Mouse (Mus musculus) CH12.LX (cell line): ENCODE data around the gene Rpl6. TPM values are rescaled to one million over a fixed set of nuclear protein-coding genes. Genes with fewer than 3 reads are reported as not detected.

ENCODE experiments used
- DNase-seq: peaks from one replicate; pipeline ENCODE4 v3.0.0-alpha.2; 2013; ENCODE audit errors: extremely low read depth
- H3K27ac ChIP-seq: 2 replicates; pipeline ENCODE4 v1.5.1; 2012; ENCODE audit warnings: low read depth, mild to moderate bottlenecking, control low read depth, moderate library complexity; ENCODE audit not compliant: insufficient read depth
- H3K27me3 ChIP-seq: replicated peaks from 2 replicates; pipeline ENCODE3; 2012; ENCODE audit warnings: inconsistent platforms
- H3K36me3 ChIP-seq, 2 experiments: replicated peaks in 1 of 2; 2 replicates each; pipeline versions ENCODE3 to v1.6.1; 2012; ENCODE audit warnings: inconsistent platforms in 1 of 2, low read length in 1 of 2, mild to moderate bottlenecking in 1 of 2, mixed read lengths in 1 of 2, moderate library complexity in 1 of 2; ENCODE audit not compliant: control insufficient read depth in 1 of 2, insufficient read depth in 1 of 2
- H3K4me1 ChIP-seq, 2 experiments: 2 replicates each; pipeline ENCODE4 v1.6.1; 2012; ENCODE audit warnings: inconsistent platforms in 1 of 2, moderate library complexity in 1 of 2; ENCODE audit not compliant: insufficient read depth in 2 of 2, control insufficient read depth in 1 of 2
- H3K4me2 ChIP-seq: 2 replicates; pipeline ENCODE4 v1.6.1; 2012; ENCODE audit warnings: low read depth, mild to moderate bottlenecking, control low read depth; ENCODE audit not compliant: poor library complexity, insufficient read depth, severe bottlenecking
- H3K4me3 ChIP-seq, 3 experiments: fragments of 150-350 bp in 1 of 3; sonication (generic) in 1 of 3; replicated peaks in 1 of 3; 2 replicates each; pipeline versions ENCODE3 to v1.5.1; 2011 to 2012; ENCODE audit warnings: low read depth in 2 of 3, low read length in 2 of 3, mild to moderate bottlenecking in 2 of 3, moderate library complexity in 2 of 3, control low read depth in 1 of 3, improper control_type of control experiment in 1 of 3, inconsistent platforms in 1 of 3, mixed read lengths in 1 of 3; ENCODE audit not compliant: poor library complexity in 1 of 3
- H3K79me2 ChIP-seq: replicated peaks from 2 replicates; pipeline ENCODE4 v1.6.1; 2012; ENCODE audit warnings: mild to moderate bottlenecking, moderate library complexity; ENCODE audit not compliant: control insufficient read depth, poor library complexity, insufficient read depth, severe bottlenecking; ENCODE audit errors: extremely low read depth
- H3K9ac ChIP-seq: 2 replicates; pipeline ENCODE4 v1.6.1; 2012; ENCODE audit warnings: low read depth, mild to moderate bottlenecking, control low read depth, moderate library complexity; ENCODE audit not compliant: insufficient read depth
- H3K9me3 ChIP-seq: replicated peaks from 2 replicates; pipeline ENCODE3; 2012; ENCODE audit warnings: low read length, inconsistent platforms, mixed read lengths
- BHLHE40 ChIP-seq: IDR thresholded peaks from 2 replicates; pipeline ENCODE4 v1.6.1; 2011; ENCODE audit warnings: mild to moderate bottlenecking, low read depth, low read length, improper control_type of control experiment
- CHD1 ChIP-seq: IDR thresholded peaks from 2 replicates; pipeline ENCODE4 v1.6.1; 2012; ENCODE audit warnings: low read depth, low read length, improper control_type of control experiment, inconsistent platforms
- CHD2 ChIP-seq: IDR thresholded peaks from 2 replicates; pipeline ENCODE4 v1.6.1; 2011; ENCODE audit warnings: low read length, improper control_type of control experiment
- ELF1 ChIP-seq: IDR thresholded peaks from 2 replicates; pipeline ENCODE4 v1.6.1; 2014; ENCODE audit warnings: low read depth, mild to moderate bottlenecking, inconsistent platforms, low read length, improper control_type of control experiment
- EP300 ChIP-seq: IDR thresholded peaks from 2 replicates; pipeline ENCODE4 v1.6.1; 2011; ENCODE audit warnings: low read length, improper control_type of control experiment
- ETS1 ChIP-seq: conservative IDR thresholded peaks from 2 replicates; pipeline ENCODE4 v1.6.1; 2012; ENCODE audit warnings: low read depth, mild to moderate bottlenecking, inconsistent platforms, low read length, improper control_type of control experiment, moderate library complexity
- HCFC1 ChIP-seq: IDR thresholded peaks from 2 replicates; pipeline ENCODE4 v1.6.1; 2012; ENCODE audit warnings: low read depth, mild to moderate bottlenecking, inconsistent platforms, low read length, improper control_type of control experiment
- IRF4 ChIP-seq: IDR thresholded peaks from 2 replicates; pipeline ENCODE4 v1.6.1; 2014; ENCODE audit warnings: low read depth, mild to moderate bottlenecking, inconsistent platforms, low read length, improper control_type of control experiment
- JUND ChIP-seq: conservative IDR thresholded peaks from 2 replicates; pipeline ENCODE4 v1.6.1; 2011; ENCODE audit warnings: low read depth, low read length, improper control_type of control experiment
- MAFK ChIP-seq: IDR thresholded peaks from 2 replicates; pipeline ENCODE4 v1.6.1; 2011; ENCODE audit warnings: low read length, improper control_type of control experiment; ENCODE audit not compliant: insufficient replicate concordance
- MAX ChIP-seq: IDR thresholded peaks from 2 replicates; pipeline ENCODE4 v1.6.1; 2011; ENCODE audit warnings: low read length, improper control_type of control experiment
- MAZ ChIP-seq: IDR thresholded peaks from 2 replicates; pipeline ENCODE4 v1.6.1; 2012; ENCODE audit warnings: low read depth, mild to moderate bottlenecking, inconsistent platforms, low read length, improper control_type of control experiment, moderate library complexity
- MEF2A ChIP-seq: IDR thresholded peaks from 2 replicates; pipeline ENCODE4 v1.6.1; 2014; ENCODE audit warnings: low read depth, mild to moderate bottlenecking, inconsistent platforms, low read length, improper control_type of control experiment, borderline replicate concordance
- MXI1 ChIP-seq: IDR thresholded peaks from 2 replicates; pipeline ENCODE4 v1.6.1; 2011; ENCODE audit warnings: mild to moderate bottlenecking, low read depth, low read length, improper control_type of control experiment
- MYC ChIP-seq: IDR thresholded peaks from 2 replicates; pipeline ENCODE4 v1.6.1; 2011; ENCODE audit warnings: low read depth, mild to moderate bottlenecking, improper control_type of control experiment, low read length
- NELFE ChIP-seq: IDR thresholded peaks from 2 replicates; pipeline ENCODE4 v1.6.1; 2011; ENCODE audit warnings: low read depth, low read length, improper control_type of control experiment
- POLR2AphosphoS2 ChIP-seq: IDR thresholded peaks from 2 replicates; pipeline ENCODE4 v1.6.1; 2011; ENCODE audit warnings: low read depth, low read length, improper control_type of control experiment
- RAD21 ChIP-seq: IDR thresholded peaks from 2 replicates; pipeline ENCODE4 v1.6.1; 2011; ENCODE audit warnings: low read depth, mild to moderate bottlenecking, low read length, improper control_type of control experiment, moderate library complexity
- SIN3A ChIP-seq: IDR thresholded peaks from 2 replicates; pipeline ENCODE4 v1.6.1; 2012; ENCODE audit warnings: low read length, improper control_type of control experiment, inconsistent platforms
- SMC3 ChIP-seq: IDR thresholded peaks from 2 replicates; pipeline ENCODE4 v1.6.1; 2011; ENCODE audit warnings: low read depth, low read length, improper control_type of control experiment
- UBTF ChIP-seq: IDR thresholded peaks from 2 replicates; pipeline ENCODE4 v1.6.1; 2012; ENCODE audit warnings: low read depth, mild to moderate bottlenecking, inconsistent platforms, low read length, improper control_type of control experiment, moderate library complexity
- USF2 ChIP-seq: conservative IDR thresholded peaks from 2 replicates; pipeline ENCODE4 v1.6.1; 2011; ENCODE audit warnings: low read depth, low read length, improper control_type of control experiment
- ZKSCAN1 ChIP-seq: IDR thresholded peaks from 2 replicates; pipeline ENCODE4 v1.6.1; 2012; ENCODE audit warnings: low read depth, inconsistent platforms, low read length, improper control_type of control experiment, borderline replicate concordance
- ZMIZ1 ChIP-seq: IDR thresholded peaks from 2 replicates; pipeline ENCODE4 v1.6.1; 2012; ENCODE audit warnings: low read depth, mild to moderate bottlenecking, inconsistent platforms, low read length, improper control_type of control experiment
- ZNF384 ChIP-seq: IDR thresholded peaks from 2 replicates; pipeline ENCODE4 v1.6.1; 2012; ENCODE audit warnings: low read depth, low read length, improper control_type of control experiment, inconsistent platforms
- dilution Hi-C: fragments of 300-500 bp; cut with MboI; formaldehyde crosslinking; loops from 2 replicates; pipeline ENCODE4 v1.14.3; 2020; ENCODE audit warnings: low sequenced_read_pairs; ENCODE audit not compliant: extremely low pct_unique_long_range_greater_than_20kb, extremely low pct_ligation_motif_present
- in situ Hi-C: fragments of 300-500 bp; cut with MboI; formaldehyde crosslinking; loops from 3 replicates; pipeline ENCODE4 v1.14.3; 2019; ENCODE audit warnings: low sequenced_read_pairs, low pct_ligation_motif_present, low pct_unique_long_range_greater_than_20kb, mixed read lengths
- polyA plus RNA-seq: library from polyadenylated mRNA; unstranded; fragments of >175 nt; gene quantifications from 2 replicates; pipeline ENCODE4 v1.2.1, GENCODE M21; 2012; ENCODE audit warnings: low read depth; ENCODE audit not compliant: insufficient read length
- total RNA-seq, 2 experiments: library from RNA; depleted of rRNA; stranded (reverse); fragments of 300-350 nt in 1 of 2; fragments of >200 nt in 1 of 2; gene quantifications; 2 replicates each; pipeline ENCODE4 v1.2.3; 2012 to 2014

The Rpl6 gene
- total and polyA plus RNA-seq, 3 experiments: 2,433 to 2,694 (median 2,607) TPM

DNA sequence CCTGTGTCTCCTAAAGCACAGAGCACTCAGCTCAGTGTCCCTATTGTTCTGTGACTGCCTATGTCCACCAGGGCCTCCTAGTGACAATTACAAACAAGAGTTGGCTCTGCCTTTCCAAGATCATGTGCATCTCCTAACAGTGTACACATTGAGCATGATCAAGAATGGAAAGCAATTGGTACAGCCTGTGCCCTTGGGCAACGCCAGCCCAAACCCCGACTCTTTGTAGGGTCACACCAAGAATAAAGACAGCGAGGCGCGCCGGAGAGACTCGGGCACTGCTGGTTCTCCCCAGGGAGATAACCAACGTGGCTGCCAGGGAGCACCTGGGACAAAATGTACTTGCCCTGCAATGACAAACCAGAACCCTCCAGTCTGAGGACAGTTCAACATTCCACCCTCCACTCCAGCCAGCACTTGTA is 16.7 kb upstream of the Rpl6 start:
- Histone ChIP-seq H3K27ac (peak overlapping the region; percentile 6; the same call in 1 of the 2 replicates), H3K36me3 (peaks cover 0 to 10% of the 10 kb centered on the region in 2 experiments), H3K27me3 (no peaks in the 10 kb centered on the region), H3K9ac (no peak overlapping the region), H3K4me3 (peak overlapping the region; percentile 6 to 37 (median 33)), H3K4me1 (peaks cover 41 to 73% of the 10 kb centered on the region in 2 experiments), H3K79me2 (peaks cover 76% of the 10 kb centered on the region), H3K9me3 (no peaks in the 10 kb centered on the region), H3K4me2 (peak overlapping the region; percentile 39)
- no peak for TF ChIP-seq IRF4
- TF ChIP-seq MAFK: no peak
- no peak for TF ChIP-seq BHLHE40
- TF ChIP-seq ZMIZ1: no peak
- no peak for TF ChIP-seq MYC
- no peak for TF ChIP-seq CHD1
- no peak for TF ChIP-seq SMC3
- no peak for TF ChIP-seq JUND
- TF ChIP-seq ZNF384: no peak
- TF ChIP-seq MEF2A: no peak
- no peak for TF ChIP-seq MAZ
- no peak for TF ChIP-seq ETS1
- no peak for TF ChIP-seq HCFC1
- dilution Hi-C loops: no loop called here
- in situ Hi-C loops: no loop called here
- DNase-seq: no peak

- H3K27ac ChIP-seq: peak overlapping the region; percentile 5; the same call in 1 of the 2 replicates
- H3K9me3 ChIP-seq: no peaks in the 10 kb centered on the region
- dilution Hi-C loops: no loop called here
- H3K36me3 ChIP-seq: peaks cover 0 to 9% of the 10 kb centered on the region in 2 experiments
- H3K4me2 ChIP-seq: peak overlapping the region; percentile 39
- no peak for DNase-seq
- H3K27me3 ChIP-seq: no peaks in the 10 kb centered on the region
- H3K79me2 ChIP-seq: peaks cover 69% of the 10 kb centered on the region
- no peak overlapping the region; the same call in 1 of the 2 replicates for H3K9ac ChIP-seq
- peaks cover 35 to 66% of the 10 kb centered on the region in 2 experiments for H3K4me1 ChIP-seq
- peak overlapping the region; percentile 6 to 37 (median 33) for H3K4me3 ChIP-seq
- TF ChIP-seq CHD2 (no peak), UBTF (no peak), USF2 (no peak), IRF4 (peak; percentile 79), MAX (0 out of 2 replicates have a peak, but pooled peaks have one; percentile 10), ZKSCAN1 (no peak), ETS1 (no peak), MXI1 (no peak), SIN3A (peak; percentile 5; the same call in 1 of the 2 replicates), MYC (no peak), NELFE (no peak), ELF1 (no peak), RAD21 (no peak), POLR2AphosphoS2 (no peak), EP300 (peak; percentile 75)
- TF ChIP-seq, all 38 proteins: peak for 4
- in situ Hi-C loops: no loop called here
These were observed 16.0 kb upstream of the Rpl6 start for GRCm38 (mm10) chr5:121188265-121188664.
